Mouse (Mus musculus) neural tube, embryonic 13.5 days (tissue): ENCODE data around the gene Cyp19a1. TPM values are rescaled to one million over a fixed set of nuclear protein-coding genes. Genes with fewer than 3 reads are reported as not detected.

Experiments
- ATAC-seq: fragments of 200-750 bp; cut with Nextera tagmentation; 2 replicates; pipeline ENCODE4 v1.8.0; 2017; ENCODE audit warnings: low read depth, mild to moderate bottlenecking, moderate TSS enrichment, moderate library complexity
- H3K27ac ChIP-seq: fragments of 300-500 bp; sonication (generic); replicated peaks from 2 replicates; pipeline ENCODE4 v1.5.1; 2015; ENCODE audit warnings: moderate library complexity, mild to moderate bottlenecking, inconsistent platforms
- H3K27me3 ChIP-seq: fragments of 300-500 bp; sonication (generic); 2 replicates; pipeline ENCODE4 v1.6.1; 2015; ENCODE audit warnings: mild to moderate bottlenecking, inconsistent platforms
- H3K36me3 ChIP-seq: fragments of 300-500 bp; sonication (generic); 2 replicates; pipeline ENCODE4 v1.6.1; 2015; ENCODE audit warnings: mild to moderate bottlenecking, inconsistent platforms
- H3K4me1 ChIP-seq: fragments of 300-500 bp; sonication (generic); replicated peaks from 2 replicates; pipeline ENCODE4 v1.6.1; 2015; ENCODE audit warnings: inconsistent platforms
- H3K4me2 ChIP-seq: fragments of 300-500 bp; sonication (generic); 2 replicates; pipeline ENCODE4 v1.6.1; 2015; ENCODE audit warnings: inconsistent platforms, mild to moderate bottlenecking, moderate library complexity
- H3K4me3 ChIP-seq: fragments of 300-500 bp; sonication (generic); 2 replicates; pipeline ENCODE4 v1.5.1; 2015; ENCODE audit warnings: mild to moderate bottlenecking, inconsistent platforms
- H3K9ac ChIP-seq: fragments of 300-500 bp; sonication (generic); 2 replicates; pipeline ENCODE4 v1.6.1; 2015; ENCODE audit warnings: moderate library complexity, mild to moderate bottlenecking, inconsistent platforms
- H3K9me3 ChIP-seq: fragments of 300-500 bp; sonication (generic); 2 replicates; pipeline ENCODE4 v1.6.1; 2016; ENCODE audit warnings: inconsistent platforms
- WGBS: fragments of 180-500 bp; shearing (Covaris S2); methylation state at CpG from one replicate; pipeline ENCODE4 v1.1.7; 2015; 5-methylcytosine and 5-hydroxymethylcytosine counted together
- polyA plus RNA-seq: library from polyadenylated mRNA; unstranded; fragments of >200 nt; fragmentation: Nextera tagmentation; extraction: Ambion mirVana; gene quantifications from 2 replicates; pipeline ENCODE4 v1.2.1, GENCODE M21; 2015

Cyp19a1 gene
- polyA plus RNA-seq, 1 experiment from 2014 or later, result not detected

DNA sequence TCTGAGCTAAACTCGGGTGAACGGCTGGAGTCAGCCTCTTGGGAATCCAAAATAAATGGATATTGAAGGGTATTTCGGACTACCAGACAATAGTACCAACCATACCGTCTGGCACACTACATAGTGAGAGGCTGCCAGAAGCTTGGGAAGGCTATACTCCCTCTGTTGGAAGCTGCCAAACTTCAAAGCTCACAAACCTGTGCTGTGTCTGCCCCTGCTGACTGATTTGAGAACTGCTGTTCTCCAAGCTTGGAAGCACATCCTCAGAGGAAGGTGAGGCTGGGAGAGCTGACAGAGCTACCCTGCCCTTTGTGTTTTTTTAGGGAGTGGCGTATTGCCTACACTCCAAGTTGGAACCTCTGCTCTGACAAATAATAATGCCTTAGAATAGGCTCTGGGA lies 104.8 kb downstream of the Cyp19a1 start:
- ATAC-seq, result no peak
- H3K4me2 ChIP-seq, result no peak overlapping the region

GRCm38 (mm10) chr9:54153679-54154078 lies 114.2 kb downstream of the Cyp19a1 start:
- 61% methylated on average over 5 of the region's 5 CpGs for WGBS
- Histone ChIP-seq H3K4me2 (no peak overlapping the region), H3K27me3 (no peaks in the 10 kb centered on the region), H3K9ac (no peak overlapping the region), H3K4me1 (no peaks in the 10 kb centered on the region), H3K4me3 (no peak overlapping the region), H3K36me3 (no peaks in the 10 kb centered on the region), H3K27ac (no peak overlapping the region), H3K9me3 (no peaks in the 10 kb centered on the region)
- ATAC-seq, result no peak

More for the DNA sequence above, 104.8 kb downstream of the Cyp19a1 start:
- Histone ChIP-seq H3K27me3 (no peaks in the 10 kb centered on the region), H3K4me1 (no peaks in the 10 kb centered on the region), H3K36me3 (no peaks in the 10 kb centered on the region), H3K4me3 (no peak overlapping the region), H3K27ac (no peak overlapping the region), H3K9ac (no peak overlapping the region), H3K9me3 (no peaks in the 10 kb centered on the region)
- WGBS, result 70% methylated on average over 5 of the region's 5 CpGs

- Histone ChIP-seq H3K27ac (no peak overlapping the region), H3K9ac (no peak overlapping the region), H3K9me3 (no peaks in the 10 kb centered on the region), H3K4me3 (no peak overlapping the region), H3K4me1 (no peaks in the 10 kb centered on the region), H3K27me3 (no peaks in the 10 kb centered on the region), H3K36me3 (no peaks in the 10 kb centered on the region), H3K4me2 (no peak overlapping the region)
- no peak for ATAC-seq
- WGBS, result 95% methylated on average over 1 of the region's 1 CpGs
Observed at GRCm38 (mm10) chr9:54139191-54139590, 128.7 kb downstream of the Cyp19a1 start.

Other genes with a start within 250 kb of the Cyp19a1 start
- gene Tnfaip8l3, start 199.7 kb downstream of the Cyp19a1 start, polyA plus RNA-seq, result 0.82 and 1.5 TPM in 2 replicates
- 0.17 and 0.35 TPM in 2 replicates for gene Gldn, start 18.4 kb upstream of the Cyp19a1 start, polyA plus RNA-seq
- gene Dmxl2, start 233.5 kb upstream of the Cyp19a1 start, polyA plus RNA-seq, result 43.7 and 48.2 TPM in 2 replicates